Mouse (Mus musculus): ENCODE results near the gene Sars2. TPM values are rescaled to one million over a fixed set of nuclear protein-coding genes. Genes with fewer than 3 reads are reported as not detected.

Gene Sars2
- polyA plus RNA-seq, 1 experiment from 2014 or later = 41.8 TPM

DNA sequence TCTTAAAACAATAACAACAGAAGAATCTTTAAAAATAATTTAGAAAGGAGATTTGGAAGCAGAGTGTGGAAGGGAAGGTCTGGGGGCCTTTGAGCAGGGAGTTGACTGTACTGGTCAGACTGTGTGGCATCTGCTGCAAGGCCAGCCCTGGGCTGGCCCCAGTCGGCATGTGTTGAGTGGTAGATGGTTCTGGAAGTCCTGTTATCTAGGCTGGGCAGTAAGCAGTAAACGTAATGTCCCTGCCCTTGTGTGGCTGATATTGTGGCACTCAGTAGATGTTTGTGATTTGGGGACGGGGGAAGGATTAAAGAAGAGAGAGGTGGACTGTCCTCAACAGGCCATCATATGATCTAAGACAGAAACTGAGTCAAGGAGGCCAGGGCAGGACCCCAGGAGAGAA, 28.5 kb downstream of the Sars2 start:
- WGBS = 91% methylated on average over 3 of the region's 3 CpGs
- H3K36me3 ChIP-seq = peaks cover 23% of the 10 kb centered on the region
- H3K27ac ChIP-seq (replicated peaks) = no peak overlapping the region
- H3K27me3 ChIP-seq (ENCODE audit: low read depth, poor library complexity, severe bottlenecking) = no peaks in the 10 kb centered on the region
- H3K9me3 ChIP-seq (replicated peaks) = no peaks in the 10 kb centered on the region
- peaks cover 36% of the 10 kb centered on the region for H3K4me1 ChIP-seq
- H3K4me3 ChIP-seq = no peak overlapping the region
- no peak for DNase-seq (ENCODE audit: low spot score)

GRCm38 (mm10) chr7:28771867-28772266, 30.1 kb downstream of the Sars2 start:
- Histone ChIP-seq H3K27ac (replicated peaks) (no peak overlapping the region), H3K4me3 (no peak overlapping the region), H3K27me3 (ENCODE audit: low read depth, poor library complexity, severe bottlenecking) (no peaks in the 10 kb centered on the region), H3K4me1 (peaks cover 28% of the 10 kb centered on the region), H3K36me3 (peaks cover 27% of the 10 kb centered on the region), H3K9me3 (replicated peaks) (no peaks in the 10 kb centered on the region)
- no peak for DNase-seq (ENCODE audit: low spot score)
- 92% methylated on average over 11 of the region's 11 CpGs for WGBS

DNA sequence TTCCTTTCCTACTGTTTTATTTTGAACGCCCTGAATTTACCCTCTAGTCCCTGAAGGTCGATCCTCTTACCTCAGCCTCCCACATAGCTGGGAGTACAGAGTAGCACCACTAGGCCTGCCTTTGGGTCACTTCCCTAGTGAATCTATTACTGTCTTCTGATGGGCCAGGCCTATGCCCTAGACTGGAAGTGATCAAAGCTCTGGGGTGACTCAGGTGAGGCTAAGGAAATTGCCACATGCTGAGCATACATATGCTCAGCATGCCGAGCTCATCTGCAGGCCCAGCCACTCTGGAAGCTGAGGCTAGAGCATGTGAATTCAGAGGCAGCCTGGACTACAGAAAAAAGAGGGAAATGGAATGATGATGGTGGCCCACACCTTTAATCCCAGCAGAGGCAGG, 31.4 kb downstream of the Sars2 start:
- 82% methylated on average over 3 of the region's 3 CpGs for WGBS
- peaks cover 17% of the 10 kb centered on the region for H3K4me1 ChIP-seq
- no peaks in the 10 kb centered on the region for H3K9me3 ChIP-seq (replicated peaks)
- no peak overlapping the region for H3K4me3 ChIP-seq
- DNase-seq (ENCODE audit: low spot score) = no peak
- no peaks in the 10 kb centered on the region for H3K27me3 ChIP-seq (ENCODE audit: low read depth, poor library complexity, severe bottlenecking)
- no peak overlapping the region for H3K27ac ChIP-seq (replicated peaks)
- H3K36me3 ChIP-seq = peaks cover 31% of the 10 kb centered on the region

GRCm38 (mm10) chr7:28774164-28774563, 32.4 kb downstream of the Sars2 start:
- 81% methylated on average over 12 of the region's 12 CpGs for WGBS
- Histone ChIP-seq H3K4me3 (no peak overlapping the region), H3K36me3 (peaks cover 31% of the 10 kb centered on the region), H3K4me1 (peaks cover 11% of the 10 kb centered on the region), H3K27ac (replicated peaks) (peak overlapping the region; percentile 52; the same call in 1 of the 2 replicates), H3K9me3 (replicated peaks) (no peaks in the 10 kb centered on the region), H3K27me3 (ENCODE audit: low read depth, poor library complexity, severe bottlenecking) (no peaks in the 10 kb centered on the region)
- no peak for DNase-seq (ENCODE audit: low spot score)

DNA sequence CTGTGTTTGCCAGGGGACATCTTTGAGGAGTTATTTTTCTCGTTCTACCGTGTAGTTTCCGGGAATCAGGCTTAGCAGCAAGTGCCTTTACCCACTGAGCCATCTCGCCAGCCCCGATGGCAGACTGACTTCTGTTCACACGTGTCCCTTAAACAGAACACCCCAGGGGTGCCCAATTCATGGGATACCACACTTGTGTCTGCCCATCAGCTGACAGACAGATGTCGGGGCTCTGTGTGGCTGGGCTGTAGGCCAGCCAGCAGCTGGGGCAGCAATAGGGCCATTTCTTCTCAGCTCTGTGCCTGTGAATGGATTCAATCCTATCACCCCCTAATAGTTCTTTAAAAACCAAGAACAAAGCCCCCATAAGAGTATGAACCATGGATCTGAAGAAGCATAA, 33.3 kb downstream of the Sars2 start:
- peaks cover 9% of the 10 kb centered on the region for H3K4me1 ChIP-seq
- no peak for DNase-seq (ENCODE audit: low spot score)
- H3K27ac ChIP-seq (replicated peaks) = no peak overlapping the region
- no peaks in the 10 kb centered on the region for H3K27me3 ChIP-seq (ENCODE audit: low read depth, poor library complexity, severe bottlenecking)
- 93% methylated on average over 7 of the region's 7 CpGs for WGBS
- no peaks in the 10 kb centered on the region for H3K9me3 ChIP-seq (replicated peaks)
- H3K36me3 ChIP-seq = peaks cover 31% of the 10 kb centered on the region
- no peak overlapping the region for H3K4me3 ChIP-seq

DNA sequence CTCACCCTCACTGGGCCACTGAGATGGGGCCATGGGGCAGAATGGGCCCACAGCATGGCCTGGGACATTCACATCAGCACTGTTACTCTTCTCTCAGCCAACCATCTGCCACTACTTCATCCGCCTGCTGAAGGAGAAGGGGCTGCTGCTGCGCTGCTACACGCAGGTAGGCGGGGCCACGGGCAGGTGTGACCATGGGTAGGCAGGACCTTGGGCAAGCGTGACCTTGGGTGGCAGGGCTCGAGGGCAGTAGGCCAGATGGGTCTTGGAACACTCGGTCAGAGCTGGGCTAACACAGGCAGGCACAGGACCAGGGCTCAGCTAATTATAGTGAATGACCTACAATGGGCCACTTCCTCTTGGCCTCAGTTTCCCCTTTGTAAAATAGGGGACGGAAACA, 37.0 kb downstream of the Sars2 start:
- Histone ChIP-seq H3K9me3 (replicated peaks) (no peaks in the 10 kb centered on the region), H3K27me3 (ENCODE audit: low read depth, poor library complexity, severe bottlenecking) (no peaks in the 10 kb centered on the region), H3K27ac (replicated peaks) (no peak overlapping the region), H3K36me3 (peaks cover 26% of the 10 kb centered on the region), H3K4me1 (peaks cover 19% of the 10 kb centered on the region), H3K4me3 (no peak overlapping the region)
- no peak for DNase-seq (ENCODE audit: low spot score)
- 84% methylated on average over 9 of the region's 9 CpGs for WGBS

- peaks cover 22% of the 10 kb centered on the region for H3K36me3 ChIP-seq
- peak; percentile 84 for DNase-seq (ENCODE audit: low spot score)
- H3K27me3 ChIP-seq (ENCODE audit: low read depth, poor library complexity, severe bottlenecking) = no peaks in the 10 kb centered on the region
- peak overlapping the region; percentile 66 for H3K27ac ChIP-seq (replicated peaks)
- no peaks in the 10 kb centered on the region for H3K9me3 ChIP-seq (replicated peaks)
- peaks cover 22% of the 10 kb centered on the region for H3K4me1 ChIP-seq
- no peak overlapping the region for H3K4me3 ChIP-seq
- WGBS = 48% methylated on average over 6 of the region's 6 CpGs
These were observed 38.4 kb downstream of the Sars2 start for GRCm38 (mm10) chr7:28780067-28780658.

DNA sequence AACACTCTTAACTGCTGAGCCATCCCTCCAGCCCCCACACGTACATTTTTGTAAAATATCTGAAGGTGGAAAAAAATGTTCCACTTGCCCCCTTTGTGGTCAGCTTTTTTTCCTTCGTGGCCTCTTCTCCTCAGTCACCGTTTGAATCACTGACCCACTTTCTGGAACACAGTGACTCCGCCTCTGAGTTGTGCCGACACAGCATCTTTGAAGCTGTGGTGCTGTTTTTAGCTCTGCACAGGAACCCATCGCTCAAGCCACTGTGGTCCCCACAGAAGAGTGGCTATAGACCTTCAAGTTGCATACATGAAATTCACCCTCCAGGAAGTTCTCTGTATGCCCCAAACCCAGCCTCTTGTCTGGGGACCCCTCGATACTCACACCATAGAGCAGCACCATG, 39.1 kb downstream of the Sars2 start:
- Histone ChIP-seq H3K9me3 (replicated peaks) (no peaks in the 10 kb centered on the region), H3K27me3 (ENCODE audit: low read depth, poor library complexity, severe bottlenecking) (no peaks in the 10 kb centered on the region), H3K27ac (replicated peaks) (peak overlapping the region; percentile 66; the same call in 1 of the 2 replicates), H3K4me3 (no peak overlapping the region), H3K36me3 (peaks cover 28% of the 10 kb centered on the region), H3K4me1 (peaks cover 22% of the 10 kb centered on the region)
- no peak for DNase-seq (ENCODE audit: low spot score)
- 87% methylated on average over 7 of the region's 7 CpGs for WGBS

DNA sequence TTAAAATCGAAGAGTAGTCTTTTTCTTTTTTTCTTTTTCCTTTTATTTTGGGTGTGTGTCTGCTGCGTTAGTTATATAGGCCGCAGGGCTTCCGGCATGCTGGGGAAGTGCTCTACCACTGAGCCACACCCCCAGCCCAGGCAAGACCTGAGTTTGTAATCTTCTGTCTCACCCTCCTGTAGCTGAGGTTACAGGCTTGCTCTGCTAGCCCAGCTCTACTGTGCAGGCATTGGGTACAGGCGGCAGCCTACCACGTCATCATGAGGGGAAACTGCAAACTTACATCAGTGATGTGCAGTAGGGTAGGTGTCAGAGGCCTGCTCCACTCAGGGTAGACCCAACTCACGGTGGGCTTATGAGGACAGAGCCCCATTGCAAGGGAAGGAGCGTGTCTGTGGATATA, 39.5 kb downstream of the Sars2 start:
- peaks cover 32% of the 10 kb centered on the region for H3K36me3 ChIP-seq
- H3K27me3 ChIP-seq (ENCODE audit: low read depth, poor library complexity, severe bottlenecking) = no peaks in the 10 kb centered on the region
- H3K4me1 ChIP-seq = peaks cover 22% of the 10 kb centered on the region
- no peak for DNase-seq (ENCODE audit: low spot score)
- no peaks in the 10 kb centered on the region for H3K9me3 ChIP-seq (replicated peaks)
- 0 out of 2 replicates have a peak overlapping the region, but pooled peaks have one; percentile 13 for H3K27ac ChIP-seq (replicated peaks)
- no peak overlapping the region for H3K4me3 ChIP-seq
- 92% methylated on average over 8 of the region's 8 CpGs for WGBS

DNA sequence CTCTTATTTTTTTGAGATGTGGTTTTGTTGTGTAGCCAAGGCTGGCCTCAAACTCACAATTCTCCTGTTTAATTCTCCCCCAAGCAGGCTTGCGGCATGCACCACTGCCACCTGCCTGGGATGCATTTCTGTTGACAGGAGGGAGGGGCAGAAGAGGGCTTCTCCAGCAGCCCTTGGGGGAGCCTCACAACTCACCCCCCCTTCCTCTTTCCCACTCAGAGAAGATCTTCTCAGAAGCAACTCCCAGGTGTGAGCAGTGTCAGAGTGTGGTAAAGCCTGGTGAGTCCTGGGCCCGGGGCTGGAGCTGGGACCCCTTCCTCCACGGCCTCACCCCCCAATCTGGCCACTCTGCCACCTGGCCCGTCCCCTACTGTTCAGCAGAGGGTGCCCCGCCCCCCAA, 43.4 kb downstream of the Sars2 start:
- H3K36me3 ChIP-seq = peaks cover 33% of the 10 kb centered on the region
- no peak for DNase-seq (ENCODE audit: low spot score)

DNA sequence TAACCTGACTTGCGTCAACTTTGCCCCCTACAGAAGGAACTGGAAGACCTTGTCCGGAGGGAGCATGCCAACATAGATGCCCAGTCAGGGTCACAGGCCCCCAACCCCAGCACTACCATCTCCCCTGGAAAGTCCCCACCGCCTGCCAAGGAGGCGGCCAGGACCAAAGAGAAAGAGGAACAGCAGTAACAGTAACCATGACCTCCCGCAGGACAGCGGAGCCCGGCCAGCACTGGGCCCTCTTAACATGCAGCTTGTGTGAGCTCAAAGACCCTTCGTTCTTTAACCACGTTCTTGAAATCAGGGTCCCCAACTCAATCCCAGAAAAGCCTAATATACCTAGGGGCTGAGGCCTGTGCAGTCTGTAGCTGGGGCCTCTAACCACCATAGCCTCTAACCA, 46.1 kb downstream of the Sars2 start:
- H3K4me1 ChIP-seq = peaks cover 21% of the 10 kb centered on the region
- WGBS = 93% methylated on average over 9 of the region's 9 CpGs
- no peak overlapping the region for H3K4me3 ChIP-seq
- no peaks in the 10 kb centered on the region for H3K9me3 ChIP-seq (replicated peaks)
- H3K36me3 ChIP-seq = peaks cover 29% of the 10 kb centered on the region
- H3K27ac ChIP-seq (replicated peaks) = no peak overlapping the region
- H3K27me3 ChIP-seq (ENCODE audit: low read depth, poor library complexity, severe bottlenecking) = no peaks in the 10 kb centered on the region
- no peak for DNase-seq (ENCODE audit: low spot score)

More for the DNA sequence above, 43.4 kb downstream of the Sars2 start:
- WGBS = 79% methylated on average over 5 of the region's 5 CpGs
- Histone ChIP-seq H3K4me3 (no peak overlapping the region), H3K27ac (replicated peaks) (no peak overlapping the region), H3K9me3 (replicated peaks) (no peaks in the 10 kb centered on the region), H3K27me3 (ENCODE audit: low read depth, poor library complexity, severe bottlenecking) (no peaks in the 10 kb centered on the region), H3K4me1 (peaks cover 22% of the 10 kb centered on the region)

GRCm38 (mm10) chr7:28788307-28789195, 46.8 kb downstream of the Sars2 start, which contains the start of gene Rinl:
Gene Rinl, plus strand, starts transcription at chr7:28788969.
- Histone ChIP-seq H3K27ac (replicated peaks) (no peak within 1 kb of the TSS), H3K9me3 (replicated peaks) (no peaks in the 10 kb centered on the region), H3K27me3 (ENCODE audit: low read depth, poor library complexity, severe bottlenecking) (no peaks in the 10 kb centered on the region), H3K36me3 (peaks cover 24% of the 10 kb centered on the region), H3K4me1 (peaks cover 19% of the 10 kb centered on the region), H3K4me3 (no peak within 1 kb of the TSS)
- no peak for DNase-seq (ENCODE audit: low spot score)
- WGBS = 79% methylated on average over 5 of the region's 5 CpGs

DNA sequence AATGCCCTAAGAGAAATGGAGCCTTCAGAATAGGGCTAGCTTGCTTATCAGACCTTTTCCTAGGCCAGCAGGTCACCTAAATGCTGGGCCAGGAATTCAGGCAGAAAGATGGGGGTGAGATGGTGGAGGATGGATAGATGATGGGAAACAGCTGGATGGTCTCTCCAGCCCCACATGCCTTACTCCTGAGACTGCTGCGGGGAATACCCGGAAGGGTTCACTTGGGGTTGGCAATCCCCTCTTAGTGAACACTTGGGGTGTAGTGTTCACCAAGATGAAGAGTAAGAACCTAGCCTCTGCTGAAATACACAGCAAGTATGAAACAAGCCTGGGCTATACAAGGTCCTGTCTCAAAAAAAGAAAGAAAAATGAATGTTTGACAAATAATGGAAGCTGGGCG, 47.4 kb downstream of the Sars2 start:
- WGBS = 83% methylated on average over 3 of the region's 3 CpGs
- Histone ChIP-seq H3K4me3 (no peak overlapping the region), H3K9me3 (replicated peaks) (no peaks in the 10 kb centered on the region), H3K27me3 (ENCODE audit: low read depth, poor library complexity, severe bottlenecking) (no peaks in the 10 kb centered on the region), H3K27ac (replicated peaks) (no peak overlapping the region), H3K36me3 (peaks cover 24% of the 10 kb centered on the region), H3K4me1 (peaks cover 13% of the 10 kb centered on the region)
- DNase-seq (ENCODE audit: low spot score) = no peak
